Mouse (Mus musculus) gastrocnemius, adult 8-10 months (tissue): ENCODE results near the gene Cntrob. TPM values are rescaled to one million over a fixed set of nuclear protein-coding genes. Genes with fewer than 3 reads are reported as not detected.
A peak's percentile ranks its signal among the peaks of the same experiment; 100 is the strongest.

Experiments
- DNase-seq, 2 experiments: peaks; one replicate each; pipeline ENCODE4 v3.0.0; 2022; ENCODE audit warnings: low spot score in 2 of 2
- total RNA-seq, 4 experiments: library from RNA; stranded (reverse); gene quantifications; 2 replicates each; pipeline ENCODE4 v1.2.4; 2022

Gene Cntrob
- total RNA-seq, result 1 to 10 TPM in 1 of 4 experiments, under 1 TPM in 3; 0.72 to 1.5 (median 0.88) TPM

- peak; percentile 96 to 98 for DNase-seq
These were observed at the start of gene Cntrob, which contains the start of gene Trappc1 for GRCm38 (mm10) chr11:69323667-69324111. Gene Cntrob, minus strand, starts transcription at chr11:69323775. Gene Trappc1, plus strand, starts transcription at chr11:69323980.

GRCm38 (mm10) chr11:69372780-69373170 lies 49.2 kb upstream of the Cntrob start:
- no peak for DNase-seq

GRCm38 (mm10) chr11:69372056-69372779 lies 48.6 kb upstream of the Cntrob start:
- DNase-seq, result no peak

GRCm38 (mm10) chr11:69371601-69372000 lies 48.0 kb upstream of the Cntrob start:
- DNase-seq, result no peak

GRCm38 (mm10) chr11:69370817-69371215 lies 47.2 kb upstream of the Cntrob start:
- no peak for DNase-seq

GRCm38 (mm10) chr11:69369990-69370816 lies 46.6 kb upstream of the Cntrob start:
- no peak for DNase-seq

GRCm38 (mm10) chr11:69369215-69369989 lies 45.8 kb upstream of the Cntrob start, which contains the start of gene Chd3:
Gene Chd3, minus strand, starts transcription at chr11:69369406.
- no peak for DNase-seq

- DNase-seq, result peak in 1 of 2 experiments; percentile 20
These were observed 45.0 kb upstream of the Cntrob start for GRCm38 (mm10) chr11:69368356-69369214.

GRCm38 (mm10) chr11:69367616-69368355 lies 44.2 kb upstream of the Cntrob start:
- DNase-seq, result peak in 1 of 2 experiments; percentile 13

GRCm38 (mm10) chr11:69366855-69367615 lies 43.5 kb upstream of the Cntrob start:
- DNase-seq, result no peak

GRCm38 (mm10) chr11:69366157-69366854 lies 42.7 kb upstream of the Cntrob start:
- peak; percentile 83 to 92 for DNase-seq

GRCm38 (mm10) chr11:69365722-69366121 lies 42.1 kb upstream of the Cntrob start:
- DNase-seq, result peak in 1 of 2 experiments; percentile 32

- peak; percentile 92 to 95 for DNase-seq
These were observed 41.3 kb upstream of the Cntrob start for GRCm38 (mm10) chr11:69364910-69365309.

- DNase-seq, result no peak
These were observed 40.8 kb upstream of the Cntrob start for GRCm38 (mm10) chr11:69364376-69364775.

- DNase-seq, result no peak
These were observed 38.9 kb upstream of the Cntrob start for GRCm38 (mm10) chr11:69362479-69362878.

GRCm38 (mm10) chr11:69362021-69362420 lies 38.4 kb upstream of the Cntrob start:
- DNase-seq, result no peak

- DNase-seq, result peak; percentile 47 to 54
These were observed 34.1 kb upstream of the Cntrob start for GRCm38 (mm10) chr11:69357690-69358089.

- DNase-seq, result no peak
These were observed 33.0 kb upstream of the Cntrob start for GRCm38 (mm10) chr11:69356544-69356943.
